Mouse (Mus musculus) spleen, adult 2 months (tissue): Measurements from ENCODE around the gene Sipa1l1.

ENCODE experiments used
- CTCF ChIP-seq: fragments of 200-500 bp; IDR thresholded peaks from 2 replicates; pipeline ENCODE4 v1.5.1; 2011; ENCODE audit warnings: mild to moderate bottlenecking, inconsistent platforms; ENCODE audit not compliant: insufficient read depth, insufficient read length, insufficient replicate concordance; ENCODE audit errors: extremely low read depth
- POLR2A ChIP-seq: fragments of 200-500 bp; IDR thresholded peaks from 2 replicates; pipeline ENCODE4 v1.6.1; 2011; ENCODE audit warnings: low read depth, low read length, inconsistent platforms

- TF ChIP-seq CTCF (no peak), POLR2A (no peak)
These were observed 188.3 kb downstream of the Sipa1l1 start for GRCm38 (mm10) chr12:82357431-82357830.
